Mouse (Mus musculus) embryonic facial prominence, embryonic 15.5 days (tissue): ENCODE measurements around the gene Slc24a1. TPM values are rescaled to one million over a fixed set of nuclear protein-coding genes. Genes with fewer than 3 reads are reported as not detected.

Source experiments
- ATAC-seq: fragments of 200-750 bp; cut with Nextera tagmentation; 2 replicates; pipeline ENCODE4 v1.8.0; 2017; ENCODE audit warnings: low read depth, moderate TSS enrichment; ENCODE audit not compliant: insufficient number of reproducible peaks, low FRiP score, low TSS enrichment
- H3K27ac ChIP-seq: fragments of 300-500 bp; sonication (generic); replicated peaks from 2 replicates; pipeline ENCODE4 v1.5.1; 2015; ENCODE audit warnings: mild to moderate bottlenecking, inconsistent platforms
- H3K27me3 ChIP-seq: fragments of 300-500 bp; sonication (generic); 2 replicates; pipeline ENCODE4 v1.6.1; 2015; ENCODE audit warnings: inconsistent platforms
- H3K36me3 ChIP-seq: fragments of 300-500 bp; sonication (generic); 2 replicates; pipeline ENCODE4 v1.6.1; 2015; ENCODE audit warnings: mild to moderate bottlenecking, inconsistent platforms
- H3K4me1 ChIP-seq: fragments of 300-500 bp; sonication (generic); 2 replicates; pipeline ENCODE4 v1.6.1; 2015; ENCODE audit warnings: inconsistent platforms
- H3K4me2 ChIP-seq: fragments of 300-500 bp; sonication (generic); replicated peaks from 2 replicates; pipeline ENCODE4 v1.6.1; 2015; ENCODE audit warnings: mild to moderate bottlenecking, inconsistent platforms
- H3K4me3 ChIP-seq: fragments of 300-500 bp; sonication (generic); replicated peaks from 2 replicates; pipeline ENCODE4 v1.5.1; 2015; ENCODE audit warnings: mild to moderate bottlenecking, inconsistent platforms
- H3K9ac ChIP-seq: fragments of 300-500 bp; sonication (generic); 2 replicates; pipeline ENCODE4 v1.6.1; 2015; ENCODE audit warnings: inconsistent platforms
- H3K9me3 ChIP-seq: fragments of 300-500 bp; sonication (generic); replicated peaks from 2 replicates; pipeline ENCODE4 v1.6.1; 2016; ENCODE audit warnings: inconsistent platforms
- WGBS: fragments of 180-500 bp; shearing (Covaris S2); methylation state at CpG from one replicate; pipeline ENCODE4 v1.1.7; 2015; 5-methylcytosine and 5-hydroxymethylcytosine counted together
- polyA plus RNA-seq: library from polyadenylated mRNA; unstranded; fragments of >200 nt; fragmentation: Nextera tagmentation; extraction: Ambion mirVana; gene quantifications from 2 replicates; pipeline ENCODE4 v1.2.1, GENCODE M21; 2015

Gene Slc24a1
- polyA plus RNA-seq, 1 experiment from 2014 or later, result 0.12 TPM

- Histone ChIP-seq H3K9me3 (no peaks in the 10 kb centered on the region), H3K36me3 (no peaks in the 10 kb centered on the region), H3K27me3 (no peaks in the 10 kb centered on the region), H3K4me3 (no peak overlapping the region), H3K4me2 (no peak overlapping the region), H3K4me1 (0 out of 2 replicates have a peak, but pooled peaks cover 8% of the 10 kb centered on the region), H3K9ac (no peak overlapping the region), H3K27ac (no peak overlapping the region)
- ATAC-seq, result no peak
- WGBS, result 56% methylated on average over 5 of the region's 5 CpGs
Measured at GRCm38 (mm10) chr9:64937491-64937890, 13.9 kb downstream of the Slc24a1 start.

- Histone ChIP-seq H3K4me2 (no peak overlapping the region), H3K27ac (no peak overlapping the region), H3K9ac (no peak overlapping the region), H3K9me3 (no peaks in the 10 kb centered on the region), H3K36me3 (no peaks in the 10 kb centered on the region), H3K27me3 (no peaks in the 10 kb centered on the region), H3K4me3 (no peak overlapping the region), H3K4me1 (0 out of 2 replicates have a peak, but pooled peaks cover 8% of the 10 kb centered on the region)
- WGBS, result 7% methylated on average over 6 of the region's 6 CpGs
- ATAC-seq, result no peak
Measured at GRCm38 (mm10) chr9:64936508-64936907, 14.9 kb downstream of the Slc24a1 start.

- H3K4me3 ChIP-seq, result no peak overlapping the region
- H3K4me1 ChIP-seq, result 0 out of 2 replicates have a peak, but pooled peaks cover 8% of the 10 kb centered on the region
- H3K27ac ChIP-seq, result no peak overlapping the region
- WGBS, result 54% methylated on average over 15 of the region's 15 CpGs
- no peaks in the 10 kb centered on the region for H3K9me3 ChIP-seq
- H3K9ac ChIP-seq, result no peak overlapping the region
- no peaks in the 10 kb centered on the region for H3K27me3 ChIP-seq
- no peaks in the 10 kb centered on the region for H3K36me3 ChIP-seq
- no peak overlapping the region for H3K4me2 ChIP-seq
- ATAC-seq, result no peak
Measured at GRCm38 (mm10) chr9:64934015-64934754, 17.2 kb downstream of the Slc24a1 start.

- no peak overlapping the region for H3K4me2 ChIP-seq
- H3K4me3 ChIP-seq, result no peak overlapping the region
- H3K9ac ChIP-seq, result no peak overlapping the region
- no peak for ATAC-seq
- no peak overlapping the region for H3K27ac ChIP-seq
- 67% methylated on average over 7 of the region's 7 CpGs for WGBS
- H3K4me1 ChIP-seq, result peaks cover 12% of the 10 kb centered on the region; the same call in 1 of the 2 replicates
- no peaks in the 10 kb centered on the region for H3K36me3 ChIP-seq
- no peaks in the 10 kb centered on the region for H3K27me3 ChIP-seq
- no peaks in the 10 kb centered on the region for H3K9me3 ChIP-seq
Measured at GRCm38 (mm10) chr9:64931751-64932610, 19.4 kb downstream of the Slc24a1 start.

- H3K36me3 ChIP-seq, result no peaks in the 10 kb centered on the region
- no peak for ATAC-seq
- no peak overlapping the region for H3K27ac ChIP-seq
- H3K27me3 ChIP-seq, result no peaks in the 10 kb centered on the region
- peaks cover 21% of the 10 kb centered on the region for H3K4me1 ChIP-seq
- no peak overlapping the region for H3K4me2 ChIP-seq
- no peak overlapping the region for H3K4me3 ChIP-seq
- H3K9me3 ChIP-seq, result no peaks in the 10 kb centered on the region
- H3K9ac ChIP-seq, result no peak overlapping the region
- WGBS, result 66% methylated on average over 4 of the region's 4 CpGs
Measured at GRCm38 (mm10) chr9:64930256-64930655, 21.2 kb downstream of the Slc24a1 start.

- H3K4me3 ChIP-seq, result no peak overlapping the region
- no peaks in the 10 kb centered on the region for H3K36me3 ChIP-seq
- H3K9me3 ChIP-seq, result no peaks in the 10 kb centered on the region
- ATAC-seq, result peak; percentile 56; the same call in 1 of the 2 replicates
- WGBS, result 44% methylated on average over 8 of the region's 8 CpGs
- no peak overlapping the region for H3K4me2 ChIP-seq
- H3K9ac ChIP-seq, result no peak overlapping the region
- H3K27me3 ChIP-seq, result no peaks in the 10 kb centered on the region
- peak overlapping the region; percentile 66; the same call in 1 of the 2 replicates for H3K27ac ChIP-seq
- H3K4me1 ChIP-seq, result peaks cover 13% of the 10 kb centered on the region
Measured at GRCm38 (mm10) chr9:64926201-64926991, 25.0 kb downstream of the Slc24a1 start.

- Histone ChIP-seq H3K36me3 (0 out of 2 replicates have a peak, but pooled peaks cover 5% of the 10 kb centered on the region), H3K27me3 (no peaks in the 10 kb centered on the region), H3K4me1 (peaks cover 13% of the 10 kb centered on the region), H3K4me2 (no peak overlapping the region), H3K27ac (no peak overlapping the region), H3K9me3 (no peaks in the 10 kb centered on the region), H3K9ac (no peak overlapping the region), H3K4me3 (no peak overlapping the region)
- no peak for ATAC-seq
- 74% methylated on average over 5 of the region's 5 CpGs for WGBS
Measured at GRCm38 (mm10) chr9:64925771-64926170, 25.6 kb downstream of the Slc24a1 start.

GRCm38 (mm10) chr9:64918560-64918959 is 32.8 kb downstream of the Slc24a1 start:
- Histone ChIP-seq H3K36me3 (peaks cover 6% of the 10 kb centered on the region; the same call in 1 of the 2 replicates), H3K27me3 (no peaks in the 10 kb centered on the region), H3K4me3 (peak overlapping the region; percentile 40), H3K9me3 (no peaks in the 10 kb centered on the region), H3K27ac (no peak overlapping the region), H3K4me1 (no peaks in the 10 kb centered on the region), H3K9ac (no peak overlapping the region), H3K4me2 (peak overlapping the region; percentile 42)
- WGBS, result 30% methylated on average over 16 of the region's 16 CpGs
- ATAC-seq, result no peak

- Histone ChIP-seq H3K9ac (no peak overlapping the region), H3K27ac (peak overlapping the region; percentile 34; the same call in 1 of the 2 replicates), H3K9me3 (no peaks in the 10 kb centered on the region), H3K27me3 (no peaks in the 10 kb centered on the region), H3K4me3 (no peak overlapping the region), H3K4me1 (no peaks in the 10 kb centered on the region), H3K36me3 (peaks cover 20% of the 10 kb centered on the region), H3K4me2 (no peak overlapping the region)
- ATAC-seq, result no peak
- WGBS, result 53% methylated on average over 4 of the region's 4 CpGs
Measured at GRCm38 (mm10) chr9:64914629-64915028, 36.8 kb downstream of the Slc24a1 start.

GRCm38 (mm10) chr9:64913973-64914372 is 37.4 kb downstream of the Slc24a1 start:
- 84% methylated on average over 2 of the region's 2 CpGs for WGBS

GRCm38 (mm10) chr9:64913406-64913805 is 38.0 kb downstream of the Slc24a1 start:
- no peak overlapping the region for H3K9ac ChIP-seq
- no peaks in the 10 kb centered on the region for H3K27me3 ChIP-seq
- peaks cover 20% of the 10 kb centered on the region for H3K36me3 ChIP-seq
- WGBS, result 81% methylated on average over 4 of the region's 4 CpGs
- H3K4me3 ChIP-seq, result no peak overlapping the region
- no peak for ATAC-seq
- H3K4me2 ChIP-seq, result no peak overlapping the region
- no peaks in the 10 kb centered on the region for H3K4me1 ChIP-seq
- no peak overlapping the region for H3K27ac ChIP-seq
- H3K9me3 ChIP-seq, result no peaks in the 10 kb centered on the region

More at GRCm38 (mm10) chr9:64913973-64914372, 37.4 kb downstream of the Slc24a1 start:
- Histone ChIP-seq H3K4me1 (no peaks in the 10 kb centered on the region), H3K9me3 (no peaks in the 10 kb centered on the region), H3K36me3 (peaks cover 20% of the 10 kb centered on the region), H3K9ac (no peak overlapping the region), H3K27me3 (no peaks in the 10 kb centered on the region), H3K4me3 (no peak overlapping the region), H3K4me2 (no peak overlapping the region), H3K27ac (no peak overlapping the region)
- no peak for ATAC-seq
